Mouse (Mus musculus): ENCODE data around the gene Dnah8. TPM values are rescaled to one million over a fixed set of nuclear protein-coding genes. Genes with fewer than 3 reads are reported as not detected.

The Dnah8 gene
- total RNA-seq, 2 experiments from 2014 or later, result 0.11 TPM; not detected in 1

DNA sequence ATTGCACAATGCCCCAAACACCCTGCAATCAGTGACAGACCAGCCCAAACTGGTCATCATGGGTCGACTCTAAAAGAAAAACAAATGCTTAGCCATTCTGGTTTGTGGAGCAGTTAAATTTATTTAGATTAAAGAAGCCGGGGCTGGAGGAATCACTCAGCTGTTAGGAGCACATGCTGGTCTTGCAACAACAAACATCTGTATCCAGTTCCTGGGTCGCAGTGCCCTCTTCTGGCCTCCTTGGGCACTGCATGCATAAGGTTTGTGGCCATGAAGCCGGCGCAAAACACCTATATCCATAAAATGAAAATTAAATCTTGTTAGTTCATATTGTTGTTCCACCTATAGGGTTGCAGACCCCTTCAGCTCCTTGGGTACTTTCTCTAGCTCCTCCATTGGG is 57.5 kb downstream of the Dnah8 start:
- TF ChIP-seq CTCF (IDR thresholded peaks at IDR 0.05), result peak; percentile 83
- intact Hi-C loops (cut with DNase I), result loop anchor here (10.0 kb wide), 1 partner anchor 127 kb away; no protein-coding TSS in a partner anchor
- H3K4me3 ChIP-seq, result no peak overlapping the region
- H3K27ac ChIP-seq, result no peak overlapping the region
- peak; percentile 35 for DNase-seq

DNA sequence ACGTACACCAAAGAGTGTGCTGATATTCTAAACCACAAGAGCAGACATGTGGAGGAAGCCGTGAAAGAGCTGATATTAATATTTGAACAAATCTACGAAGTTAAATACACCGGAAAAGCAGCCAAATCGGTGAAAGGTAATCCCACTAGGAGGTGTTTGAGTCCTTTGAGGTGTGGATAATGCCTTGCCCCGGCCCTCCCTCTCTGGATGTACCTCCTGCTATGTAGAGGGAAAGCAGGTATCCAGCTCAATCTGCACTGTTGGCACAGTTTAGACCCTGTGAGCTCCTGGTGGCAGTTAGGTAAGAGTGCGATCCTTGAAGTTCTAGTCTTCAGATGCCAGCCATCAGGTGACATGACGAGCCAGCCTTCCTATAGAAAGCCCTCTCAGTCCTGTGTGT is 66.0 kb downstream of the Dnah8 start:
- intact Hi-C loops (cut with DNase I), result no loop called here
- Histone ChIP-seq H3K27ac (no peak overlapping the region), H3K4me3 (no peak overlapping the region)
- no peak for TF ChIP-seq CTCF (IDR thresholded peaks at IDR 0.05)
- no peak for DNase-seq

DNA sequence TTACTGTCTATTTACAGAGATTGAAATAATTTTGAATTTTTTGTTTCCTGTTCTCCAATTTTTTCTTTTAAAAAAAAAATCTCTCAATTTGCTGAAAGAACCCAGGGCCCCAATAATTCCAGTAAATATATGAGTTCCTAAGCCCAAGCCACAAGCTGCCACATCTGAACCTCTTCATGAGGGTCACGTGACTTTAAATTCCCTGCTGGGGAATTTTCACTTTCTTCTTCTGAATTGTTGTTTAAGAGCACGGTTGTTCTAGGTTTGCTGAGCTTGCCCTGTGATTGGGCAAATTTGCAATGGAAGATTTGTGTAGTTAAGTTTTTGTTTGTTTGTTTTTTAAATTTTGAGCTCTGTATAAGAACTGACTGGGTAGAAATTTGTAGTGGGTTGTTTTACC is 67.3 kb downstream of the Dnah8 start:
- Histone ChIP-seq H3K27ac (no peak overlapping the region), H3K4me3 (no peak overlapping the region)

DNA sequence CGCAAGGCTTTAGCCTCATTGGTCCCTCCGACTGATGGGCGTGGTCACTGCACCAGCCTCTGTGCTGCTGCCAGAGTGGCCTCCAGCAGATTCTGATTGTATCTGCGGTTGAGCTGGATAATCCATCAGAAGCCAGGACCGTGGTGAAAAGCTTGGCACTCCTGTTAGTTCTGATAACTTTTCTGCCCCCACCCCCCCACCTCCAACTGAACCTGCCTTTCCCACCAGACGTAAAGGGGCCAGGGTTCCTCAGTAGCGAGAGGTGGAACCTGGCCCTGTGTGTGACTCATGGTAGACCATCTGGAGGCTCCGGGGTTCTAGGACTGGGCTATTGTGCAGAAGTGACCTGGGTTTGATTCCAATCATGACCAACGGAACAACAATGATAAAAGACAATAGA is 70.1 kb downstream of the Dnah8 start:
- intact Hi-C loops (cut with DNase I), result no loop called here
- no peak for TF ChIP-seq CTCF (IDR thresholded peaks at IDR 0.05)
- no peak for DNase-seq
- no peak overlapping the region for H3K27ac ChIP-seq
- no peak overlapping the region for H3K4me3 ChIP-seq

More for the DNA sequence above, 67.3 kb downstream of the Dnah8 start:
- no peak for TF ChIP-seq CTCF (IDR thresholded peaks at IDR 0.05)
- intact Hi-C loops (cut with DNase I), result no loop called here
- no peak for DNase-seq

- peak; percentile 51 for TF ChIP-seq CTCF (IDR thresholded peaks at IDR 0.05)
- DNase-seq, result no peak
- H3K4me3 ChIP-seq, result no peak overlapping the region
- H3K27ac ChIP-seq, result no peak overlapping the region
- intact Hi-C loops (cut with DNase I), result no loop called here
Measured at GRCm38 (mm10) chr17:30714732-30715131, 90.6 kb downstream of the Dnah8 start.

GRCm38 (mm10) chr17:30718197-30718596 is 94.0 kb downstream of the Dnah8 start:
- intact Hi-C loops (cut with DNase I), result no loop called here
- H3K27ac ChIP-seq, result no peak overlapping the region
- TF ChIP-seq CTCF (IDR thresholded peaks at IDR 0.05), result no peak
- no peak overlapping the region for H3K4me3 ChIP-seq
- no peak for DNase-seq

GRCm38 (mm10) chr17:30719031-30719430 is 94.9 kb downstream of the Dnah8 start:
- intact Hi-C loops (cut with DNase I), result no loop called here

GRCm38 (mm10) chr17:30727788-30728187 is 103.6 kb downstream of the Dnah8 start:
- TF ChIP-seq CTCF (IDR thresholded peaks at IDR 0.05), result peak; percentile 55
- no peak for DNase-seq
- Histone ChIP-seq H3K4me3 (no peak overlapping the region), H3K27ac (no peak overlapping the region)
- intact Hi-C loops (cut with DNase I), result no loop called here

More at GRCm38 (mm10) chr17:30719031-30719430, 94.9 kb downstream of the Dnah8 start:
- Histone ChIP-seq H3K27ac (no peak overlapping the region), H3K4me3 (no peak overlapping the region)
- no peak for DNase-seq
- TF ChIP-seq CTCF (IDR thresholded peaks at IDR 0.05), result peak; percentile 15; the same call in 1 of the 2 replicates

GRCm38 (mm10) chr17:30732736-30733135 is 108.6 kb downstream of the Dnah8 start:
- DNase-seq, result no peak
- no peak overlapping the region for H3K27ac ChIP-seq
- H3K4me3 ChIP-seq, result no peak overlapping the region
- intact Hi-C loops (cut with DNase I), result no loop called here
- no peak for TF ChIP-seq CTCF (IDR thresholded peaks at IDR 0.05)

DNA sequence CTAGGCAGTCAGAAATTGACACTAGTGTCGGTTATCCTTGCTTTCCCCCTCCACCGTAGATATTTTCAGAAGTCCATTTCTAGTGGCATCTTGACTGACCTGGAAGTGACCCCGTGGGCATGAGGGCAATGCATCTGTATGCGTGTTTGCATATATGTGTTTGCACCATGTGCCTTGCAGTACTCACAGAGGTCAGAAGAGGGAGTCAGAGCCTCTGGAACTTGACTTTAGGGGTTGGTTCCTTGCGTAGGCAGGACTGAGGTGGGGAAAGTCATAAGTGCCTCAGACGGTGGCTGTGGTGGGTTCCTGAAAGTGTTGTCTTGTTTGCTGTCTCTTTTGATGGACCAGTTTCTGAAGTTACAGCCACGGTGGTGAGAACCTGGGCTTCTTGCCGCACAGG is 110.6 kb downstream of the Dnah8 start:
- no peak for DNase-seq
- Histone ChIP-seq H3K27ac (no peak overlapping the region), H3K4me3 (no peak overlapping the region)
- intact Hi-C loops (cut with DNase I), result no loop called here
- TF ChIP-seq CTCF (IDR thresholded peaks at IDR 0.05), result no peak

DNA sequence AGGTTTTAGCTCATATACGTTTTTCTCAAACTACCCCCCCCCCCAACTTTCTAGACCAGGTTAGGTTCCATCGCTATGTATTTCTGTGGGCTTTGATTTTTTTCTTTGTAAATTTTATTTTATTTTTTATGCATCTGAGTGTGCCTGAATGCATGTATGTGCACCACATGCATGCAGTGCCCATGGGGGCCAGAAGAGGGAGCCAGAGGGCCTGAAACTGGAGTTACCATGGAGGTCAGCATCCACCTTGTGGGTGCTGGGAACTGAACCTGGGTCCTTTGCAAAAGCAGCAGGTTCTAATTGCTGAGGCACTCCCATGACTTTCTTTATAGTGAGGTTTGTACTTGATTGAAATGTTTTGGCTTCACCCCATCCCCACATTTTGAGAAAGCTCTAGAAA is 111.3 kb downstream of the Dnah8 start:
- intact Hi-C loops (cut with DNase I), result no loop called here
- DNase-seq, result no peak
- Histone ChIP-seq H3K4me3 (no peak overlapping the region), H3K27ac (no peak overlapping the region)
- peak; percentile 12; the same call in 1 of the 2 replicates for TF ChIP-seq CTCF (IDR thresholded peaks at IDR 0.05)

- DNase-seq, result peak; percentile 24
- TF ChIP-seq CTCF (IDR thresholded peaks at IDR 0.05), result peak; percentile 61
- intact Hi-C loops (cut with DNase I), result no loop called here
- H3K4me3 ChIP-seq, result no peak overlapping the region
- no peak overlapping the region for H3K27ac ChIP-seq
Measured at GRCm38 (mm10) chr17:30737797-30738196, 113.6 kb downstream of the Dnah8 start.

GRCm38 (mm10) chr17:30739769-30740168 is 115.6 kb downstream of the Dnah8 start:
- no peak overlapping the region for H3K4me3 ChIP-seq
- no peak overlapping the region for H3K27ac ChIP-seq
- TF ChIP-seq CTCF (IDR thresholded peaks at IDR 0.05), result no peak
- intact Hi-C loops (cut with DNase I), result loop anchor here (10.0 kb wide), 1 partner anchor 285 kb away; no protein-coding TSS in a partner anchor
- no peak for DNase-seq

DNA sequence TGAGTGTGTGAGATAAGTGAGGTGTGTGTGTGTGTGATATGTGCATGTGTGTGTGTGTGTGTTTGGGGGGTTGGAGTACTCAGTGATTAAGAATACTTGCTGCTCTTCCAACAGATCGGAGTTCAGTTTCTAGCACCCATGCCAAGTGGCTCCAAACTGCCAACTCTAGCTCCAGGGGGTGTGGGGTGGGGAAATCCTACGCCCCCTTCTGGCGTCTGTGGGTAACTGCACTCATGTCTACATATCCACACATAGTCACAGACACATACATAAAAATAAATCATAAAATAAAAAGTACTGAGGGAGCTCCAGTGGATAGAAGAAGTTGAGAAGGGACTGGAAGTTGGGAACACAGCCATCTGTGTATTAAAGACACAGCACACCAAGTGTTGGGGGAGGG is 119.8 kb downstream of the Dnah8 start:
- Histone ChIP-seq H3K27ac (no peak overlapping the region), H3K4me3 (no peak overlapping the region)
- peak; percentile 5; the same call in 1 of the 2 replicates for TF ChIP-seq CTCF (IDR thresholded peaks at IDR 0.05)
- no peak for DNase-seq
- intact Hi-C loops (cut with DNase I), result loop anchor here (10.0 kb wide), 1 partner anchor 289 kb away; no protein-coding TSS in a partner anchor

All from gastrocnemius, adult 2 months (tissue).